Mouse (Mus musculus) ovary, postnatal 10 days (tissue): ENCODE measurements around the gene Pim3.

Experiments used
- DNase-seq: peaks from one replicate; pipeline ENCODE4 v3.0.0; 2022; ENCODE audit warnings: low spot score

Pim3 gene

DNA sequence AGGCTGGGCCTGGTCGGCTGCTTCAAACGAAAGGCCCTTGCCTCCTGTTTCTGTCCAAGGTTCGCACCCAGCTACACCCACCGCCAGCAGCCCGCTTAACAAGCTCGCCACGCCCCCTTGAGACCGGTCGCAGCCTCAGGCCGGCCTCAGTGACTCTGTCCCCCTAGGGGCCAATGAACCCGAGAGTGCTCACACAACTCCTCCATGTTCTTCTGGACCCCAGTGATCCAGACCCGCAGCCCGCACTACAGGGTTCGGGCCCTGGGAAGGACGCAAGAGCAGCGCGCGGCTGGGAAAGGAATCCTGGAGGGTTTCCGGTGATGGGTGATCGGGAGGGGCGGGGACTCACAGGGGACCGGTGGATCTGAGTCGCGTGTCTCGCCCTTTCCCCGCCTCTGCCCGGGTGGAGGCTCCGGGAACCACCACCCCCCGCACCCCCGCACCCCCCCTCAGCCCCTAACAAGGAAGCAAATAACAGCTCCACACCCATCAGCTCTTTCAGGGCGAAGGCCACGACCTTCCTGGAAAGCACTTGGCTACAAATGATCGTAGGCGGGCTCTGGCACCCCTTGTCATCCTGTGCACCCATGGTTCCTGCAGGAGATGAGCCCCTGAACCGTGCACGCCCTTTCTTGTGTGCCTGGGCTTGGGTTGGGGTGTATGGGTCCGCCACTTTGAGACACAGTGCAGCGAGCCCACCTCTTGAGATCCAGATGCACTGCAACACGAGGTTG is 24.6 kb upstream of the Pim3 start:
- no peak for DNase-seq

GRCm38 (mm10) chr15:88837977-88838376 is 24.0 kb upstream of the Pim3 start:
- no peak for DNase-seq

- DNase-seq, result no peak
Observed at GRCm38 (mm10) chr15:88839271-88839670, 22.7 kb upstream of the Pim3 start.

- DNase-seq, result no peak
Observed at GRCm38 (mm10) chr15:88840126-88840525, 21.9 kb upstream of the Pim3 start.

GRCm38 (mm10) chr15:88841160-88841559 is 20.8 kb upstream of the Pim3 start:
- no peak for DNase-seq

GRCm38 (mm10) chr15:88841580-88842299 is 20.2 kb upstream of the Pim3 start:
- no peak for DNase-seq

DNA sequence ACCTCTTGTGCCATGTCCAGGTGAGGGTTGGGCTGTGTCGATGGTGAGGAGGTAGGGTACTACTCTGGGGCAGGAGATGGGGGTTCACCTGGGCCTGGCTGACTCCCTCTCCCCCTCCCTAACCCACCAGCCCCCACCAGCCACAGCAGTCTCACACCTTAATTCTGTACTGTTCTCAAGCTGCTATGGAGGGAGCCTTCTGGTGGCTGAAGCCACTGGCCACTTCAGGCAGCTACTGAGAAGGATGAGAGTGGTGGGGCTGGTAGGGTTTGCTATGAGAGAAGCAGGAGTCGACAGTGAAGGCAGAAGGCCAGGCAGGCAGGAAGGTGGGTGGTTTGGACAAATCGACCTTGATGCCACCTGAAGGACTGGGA is 19.7 kb upstream of the Pim3 start:
- DNase-seq, result no peak

- DNase-seq, result no peak
Observed at GRCm38 (mm10) chr15:88843486-88844097, 18.4 kb upstream of the Pim3 start.

DNA sequence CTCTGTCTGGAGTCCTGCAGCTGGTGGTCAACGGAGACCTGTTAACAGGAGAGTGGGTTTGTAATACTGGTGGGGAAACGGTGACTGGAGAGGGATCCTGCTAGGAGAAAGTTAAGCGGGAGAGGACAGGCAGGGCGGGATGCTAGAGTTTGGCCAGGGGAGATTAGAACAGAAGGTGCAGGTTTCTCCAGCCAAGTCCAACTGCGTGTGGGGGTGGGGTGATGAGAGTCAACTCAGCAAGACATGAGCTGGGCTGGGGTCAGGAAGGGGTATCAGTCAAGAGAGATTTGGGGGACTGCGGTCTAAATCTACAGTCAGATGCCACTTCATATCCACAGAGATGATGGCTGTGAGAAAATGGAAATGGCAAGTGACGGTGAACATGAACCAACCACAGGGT is 17.0 kb upstream of the Pim3 start:
- DNase-seq, result no peak

- no peak for DNase-seq
Observed at GRCm38 (mm10) chr15:88848661-88849060, 13.3 kb upstream of the Pim3 start.

DNA sequence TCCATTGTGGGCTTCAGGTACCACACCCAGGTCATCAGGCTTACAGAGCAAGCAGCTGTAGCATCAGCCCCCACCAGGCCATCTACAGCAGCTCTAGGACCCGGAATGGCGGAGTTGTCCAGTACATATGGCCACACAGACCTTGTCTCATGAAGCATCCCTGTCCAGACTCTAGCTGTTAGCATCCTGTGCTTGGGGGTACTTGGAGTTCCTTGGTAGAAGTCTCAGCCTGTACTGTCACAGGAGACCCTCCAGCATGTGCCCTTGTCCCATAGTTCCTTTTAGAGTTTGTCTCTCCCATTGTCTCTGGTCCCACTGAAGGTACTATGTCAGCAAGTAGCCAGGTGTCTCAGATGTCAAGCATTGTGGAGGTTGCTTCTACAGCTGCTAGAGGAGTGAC is 12.4 kb upstream of the Pim3 start:
- DNase-seq, result no peak

DNA sequence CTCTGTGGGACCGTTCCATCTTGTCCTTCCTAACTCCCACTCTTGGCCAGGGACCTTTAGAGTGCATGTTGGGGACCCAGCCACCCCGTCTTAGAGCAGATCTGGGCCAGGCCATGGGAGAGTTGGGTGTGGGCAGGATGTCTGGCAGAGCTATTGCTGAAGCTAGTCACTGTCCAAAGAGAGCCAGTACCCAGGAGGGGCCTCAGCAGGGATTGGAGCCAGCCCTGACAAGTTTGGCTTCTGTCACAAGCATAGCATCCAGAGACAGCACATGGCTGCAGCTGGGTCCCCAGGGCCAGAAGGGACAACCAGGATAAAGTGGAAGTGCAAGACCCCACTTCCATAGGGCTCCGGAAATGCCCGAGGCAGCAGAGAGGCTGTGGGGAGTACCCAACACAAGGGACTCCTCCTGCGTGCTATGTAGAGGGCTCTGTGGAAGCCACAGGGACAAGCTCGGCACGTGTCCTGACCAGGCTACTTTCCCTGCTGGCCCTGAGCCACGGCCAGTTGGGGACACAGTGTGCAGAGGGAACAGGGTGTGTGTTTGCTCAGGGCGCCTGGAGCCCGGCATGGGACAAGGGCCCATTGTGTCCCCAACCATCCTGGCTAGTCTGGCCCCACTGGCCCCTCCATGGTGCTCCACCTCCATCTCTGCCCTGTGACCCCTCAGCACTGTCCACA is 11.7 kb upstream of the Pim3 start:
- DNase-seq, result no peak

DNA sequence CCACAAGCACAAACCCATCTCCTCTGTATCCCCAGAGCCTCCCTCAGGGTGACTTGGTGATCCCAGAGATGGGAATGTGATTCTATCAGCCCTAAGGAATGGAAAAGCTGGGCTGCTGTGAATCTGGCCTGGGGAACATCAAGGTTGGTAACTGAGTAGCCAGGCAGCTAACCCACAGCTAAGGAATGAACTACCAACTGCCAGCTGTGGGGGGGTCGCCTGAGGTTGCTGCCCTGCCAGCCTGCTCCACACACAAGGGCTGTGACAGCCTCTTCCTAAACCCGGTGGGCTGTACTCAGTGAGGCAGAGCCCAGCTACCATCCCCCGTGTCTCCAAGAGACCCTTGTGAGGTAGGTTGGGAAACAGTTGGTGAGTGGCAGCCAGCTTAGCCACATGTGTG is 10.9 kb upstream of the Pim3 start:
- DNase-seq, result no peak

DNA sequence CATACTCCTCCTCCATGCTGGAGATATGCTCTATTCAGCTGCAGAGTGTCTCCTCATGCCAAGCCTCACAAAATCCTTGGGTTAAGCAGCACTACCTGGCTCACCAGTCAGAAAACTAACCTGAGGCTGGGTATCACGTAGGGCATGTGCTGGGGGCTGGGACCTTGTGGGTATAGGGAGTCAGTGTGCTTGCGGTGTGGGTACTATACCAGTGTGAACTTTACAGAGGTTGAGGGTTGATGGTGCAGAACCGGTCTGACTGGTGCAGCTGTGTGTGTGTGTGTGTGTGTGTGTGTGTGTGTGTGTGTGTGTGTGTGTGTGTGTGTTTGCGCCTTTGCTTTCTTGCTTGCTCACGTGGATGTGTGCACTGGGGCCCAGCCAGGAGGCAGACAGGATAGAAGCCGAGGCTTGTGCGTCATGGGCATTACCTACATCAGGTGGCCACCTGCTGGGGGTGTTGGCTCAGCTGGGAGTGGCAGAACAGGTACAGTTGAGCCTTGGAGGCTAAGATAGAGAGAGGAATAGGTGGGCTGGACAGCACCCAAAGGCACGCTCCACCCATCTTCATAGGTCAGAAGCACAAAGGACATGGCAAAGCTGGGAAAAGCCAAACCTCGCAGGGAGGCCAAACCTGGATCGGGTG is 10.4 kb upstream of the Pim3 start:
- no peak for DNase-seq

DNA sequence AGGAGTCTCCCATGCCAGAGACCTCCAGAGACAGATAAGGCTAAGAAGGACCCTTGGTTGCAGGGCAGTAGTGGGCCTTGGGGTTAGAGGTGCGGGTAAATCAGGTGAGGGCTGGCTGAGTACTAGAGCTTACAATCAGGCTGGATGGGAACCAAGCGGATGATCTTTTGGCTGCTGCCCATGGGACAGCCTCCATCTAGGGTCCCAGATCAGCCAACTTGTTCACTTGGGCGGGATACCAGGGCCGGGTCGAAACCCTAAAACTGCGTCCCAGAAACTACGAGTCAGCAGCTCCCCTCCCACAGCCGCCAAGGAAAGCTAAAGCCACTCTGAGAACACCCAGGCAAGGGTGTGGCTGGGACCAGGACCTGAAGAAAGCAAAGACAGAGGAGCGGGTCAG is 8.9 kb upstream of the Pim3 start:
- no peak for DNase-seq

DNA sequence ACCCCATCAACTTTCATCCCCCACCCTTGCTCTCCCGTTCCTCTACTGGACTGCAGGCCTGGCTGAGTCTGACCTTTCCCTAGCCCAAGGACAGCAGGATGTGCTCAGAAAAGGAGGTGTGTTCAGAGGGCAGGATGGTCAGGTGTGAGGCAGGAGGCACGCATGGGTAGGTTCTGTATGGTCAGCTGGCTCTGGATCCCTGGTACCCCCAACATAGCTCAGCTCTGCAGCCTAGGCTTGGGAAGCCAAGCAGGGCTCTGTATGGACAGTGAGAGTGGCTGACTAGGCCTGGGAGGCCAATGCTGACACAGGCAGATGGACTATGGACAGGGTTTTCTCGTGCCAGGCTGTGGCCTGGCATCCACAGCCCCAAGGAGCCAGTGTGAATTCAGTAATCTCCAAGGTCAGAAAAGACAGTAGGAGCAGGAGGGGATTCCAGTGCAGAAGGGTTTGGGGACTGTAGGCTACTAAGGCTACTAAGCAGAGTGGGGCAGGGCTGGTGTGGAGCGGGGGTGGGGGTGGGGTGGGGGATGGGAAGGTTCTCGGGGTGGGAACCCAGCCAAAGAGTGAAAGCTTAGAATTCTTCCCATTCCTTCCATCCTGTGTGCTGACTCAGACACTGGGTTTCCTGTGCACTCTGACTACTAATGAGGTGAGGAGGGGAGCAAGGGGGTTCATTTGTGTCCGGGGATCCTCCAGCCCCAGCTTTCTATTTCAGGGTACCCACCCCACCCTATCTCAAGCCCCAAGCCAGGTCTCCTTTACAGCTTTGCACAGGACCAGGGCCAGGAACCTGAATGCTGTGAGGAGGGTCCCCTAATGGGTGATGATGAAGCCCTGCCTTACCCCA is 7.6 kb upstream of the Pim3 start:
- no peak for DNase-seq

DNA sequence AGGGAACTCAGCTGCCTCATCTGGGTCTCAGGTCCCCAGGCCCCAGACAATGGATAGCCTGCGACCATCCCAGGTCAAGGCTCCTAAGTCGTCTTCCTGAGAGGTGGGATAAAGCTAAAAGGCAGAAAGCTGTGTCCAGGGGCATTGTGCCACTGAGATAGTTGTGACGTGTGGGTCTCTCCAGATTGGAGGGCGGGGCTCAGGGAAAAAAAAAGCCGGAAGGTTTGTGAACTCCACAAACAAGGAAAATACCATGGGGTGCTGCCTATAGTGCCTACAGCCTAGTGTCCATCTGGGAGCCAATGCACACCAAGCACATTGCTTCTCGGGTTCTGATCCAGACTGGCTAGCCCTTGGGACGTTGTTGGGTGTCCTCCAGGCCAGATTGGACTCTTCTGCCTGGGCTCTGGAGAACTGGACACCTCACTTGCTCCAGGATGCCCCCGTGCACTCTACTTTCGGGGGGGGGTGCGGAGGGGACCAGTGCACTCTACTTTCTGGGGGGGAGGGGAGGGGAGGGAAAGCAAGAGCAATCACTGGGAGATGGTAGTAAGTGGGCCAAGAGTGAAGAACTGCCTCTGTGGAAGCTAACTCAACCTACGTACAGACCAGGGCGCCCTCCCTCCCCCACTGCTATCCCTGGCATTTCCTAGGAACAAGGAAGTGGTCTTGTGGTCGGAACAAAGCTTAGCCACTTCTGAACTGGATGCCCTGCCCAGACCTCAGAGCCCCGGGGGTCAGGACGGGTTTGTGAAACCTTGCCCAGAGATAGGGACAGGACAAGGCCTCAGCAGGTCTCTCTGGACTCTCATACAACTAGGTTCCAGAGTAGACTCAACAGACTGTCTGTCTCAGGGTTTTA is 6.8 kb upstream of the Pim3 start:
- peak; percentile 1 for DNase-seq

DNA sequence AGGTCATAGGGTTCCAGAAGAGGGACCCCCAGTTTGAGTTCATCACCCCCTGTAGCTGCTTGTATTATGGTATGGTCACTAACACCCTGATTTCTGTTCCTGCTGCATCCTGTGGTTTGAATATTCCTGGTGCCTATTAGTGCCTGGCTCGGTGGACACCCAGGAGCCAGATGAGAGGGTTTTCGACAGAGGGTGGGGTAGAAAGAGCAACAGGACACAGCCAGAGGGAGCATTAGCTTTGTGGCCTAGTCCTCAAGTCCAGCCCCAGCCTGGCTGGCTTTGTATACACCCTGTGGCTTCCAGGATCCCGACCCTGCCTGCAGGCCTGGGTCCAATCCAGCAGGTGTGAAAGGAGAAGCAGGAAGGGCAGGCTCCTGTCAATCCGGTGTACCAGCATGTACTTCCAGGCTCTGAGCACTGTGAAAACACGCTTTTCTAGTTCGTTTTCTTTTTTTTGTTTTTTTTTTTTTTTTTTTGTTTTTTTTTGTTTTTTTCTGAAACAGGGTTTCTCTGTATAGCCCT is 6.0 kb upstream of the Pim3 start:
- no peak for DNase-seq

DNA sequence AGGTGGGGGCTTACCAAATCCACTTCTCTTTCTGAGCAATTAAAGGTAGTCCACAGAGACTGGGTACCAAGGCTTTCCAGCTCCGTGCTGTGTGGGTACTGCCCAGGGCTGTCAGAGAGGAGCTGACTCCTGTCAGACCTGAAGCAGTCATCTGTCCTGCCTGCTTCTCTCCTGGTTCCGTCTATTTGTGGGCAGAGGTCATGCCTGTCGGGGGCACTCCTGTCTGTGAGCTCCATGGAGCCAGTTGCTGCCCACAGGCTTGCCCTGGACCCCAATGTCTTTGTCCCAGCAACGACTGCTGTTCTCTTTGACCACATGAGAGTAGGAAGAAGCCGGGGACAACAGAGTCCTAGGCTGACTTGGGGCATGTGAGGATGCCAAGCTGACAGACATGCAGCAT is 5.4 kb upstream of the Pim3 start:
- no peak for DNase-seq

- no peak for DNase-seq
Observed at GRCm38 (mm10) chr15:88857361-88857760, 4.6 kb upstream of the Pim3 start.
